Mouse (Mus musculus): ENCODE results near the gene Pm20d1.

GRCm38 (mm10) chr1:131830971-131831641, 33.9 kb downstream of the Pm20d1 start:
- TF ChIP-seq POLR2A (IDR thresholded peaks at IDR 0.05; ENCODE audit: insufficient read depth, low read depth, low read length) (no peak), EP300 (IDR thresholded peaks at IDR 0.05; ENCODE audit: insufficient read depth, low read depth, low read length) (no peak)

Measured in heart, adult 2 months (tissue).